In genomic region chr15:98555881-98556280, GRCm38 (mm10) we compare ENCODE assay signal across 34 mouse cellular contexts. TPM values are rescaled to one million over a fixed set of nuclear protein-coding genes. Genes with fewer than 3 reads are reported as not detected.
DNase-seq lines count a peak whose midpoint lies in the region; ATAC-seq lines count a peak whose summit lies in the region.
"Had no signal": no experiment of that assay in that cellular context is flagged by ENCODE, and none has a peak within 500 bp of the region (broad histone marks: within the 10 kb centered on the region; RNA-seq: fewer than 3 reads in every experiment).

No protein-coding gene starts in this region.

- H3K4me3 ChIP-seq in heart, embryonic 12.5 days = no peak overlapping the region
- H3K4me3 ChIP-seq: embryonic facial prominence, embryonic 15.5 days; forebrain, embryonic 12.5 days; heart, embryonic 13.5 days; left cerebral cortex, adult 2 months; limb, embryonic 13.5 days; liver, embryonic 12.5 days; midbrain, embryonic 13.5 days; neural tube, embryonic 13.5 days had no signal

- DNase-seq in heart, adult 18-20 months = peak; percentile 43 to 75
- peak; percentile 35 to 58 for DNase-seq in gastrocnemius, adult 8-10 months (ENCODE audit: low spot score in 2 of 2)
- DNase-seq in gastrocnemius, postnatal 25 days = peak; percentile 50
- peak; percentile 33 to 42 for DNase-seq in heart, postnatal 14 days
- DNase-seq in left cerebral cortex, adult 18-20 months (ENCODE audit: low spot score in 2 of 2) = no peak
- DNase-seq in retina, embryonic 14.5 days (ENCODE audit: low spot score) = no peak
- DNase-seq: adrenal gland, postnatal 25 days; cerebellum, adult 11-12 months; cerebellum, postnatal 14 days; forebrain, postnatal 0 days; kidney, adult 9 months; kidney, postnatal 10 days; liver, postnatal 0 days; right cerebral cortex, postnatal 25 days; spleen, adult 18-20 months; thymus, adult 18-20 months; thymus, postnatal 36 days had no signal

- no peak overlapping the region for H3K27ac ChIP-seq in heart, embryonic 12.5 days (ENCODE audit: poor library complexity, severe bottlenecking)
- H3K27ac ChIP-seq: embryonic facial prominence, embryonic 15.5 days; forebrain, embryonic 12.5 days; heart, embryonic 13.5 days; hindbrain, embryonic 14.5 days; left cerebral cortex, adult 2 months; limb, embryonic 13.5 days; liver, embryonic 12.5 days; macrophage; midbrain, embryonic 13.5 days; neural tube, embryonic 13.5 days had no signal

- WGBS in heart, embryonic 12.5 days = 90% methylated on average over 4 of the region's 4 CpGs

- H3K4me2 ChIP-seq in heart, embryonic 12.5 days = no peak overlapping the region
- H3K4me2 ChIP-seq: embryonic facial prominence, embryonic 15.5 days; forebrain, embryonic 12.5 days; heart, embryonic 13.5 days; hindbrain, embryonic 14.5 days; limb, embryonic 13.5 days; liver, embryonic 12.5 days; midbrain, embryonic 13.5 days; neural tube, embryonic 13.5 days had no signal

- H3K9ac ChIP-seq in heart, embryonic 12.5 days = no peak overlapping the region
- H3K9ac ChIP-seq: embryonic facial prominence, embryonic 15.5 days; forebrain, embryonic 12.5 days; forebrain, postnatal 0 days; heart, embryonic 13.5 days; hindbrain, embryonic 14.5 days; limb, embryonic 13.5 days; liver, embryonic 12.5 days; liver, postnatal 0 days; midbrain, embryonic 13.5 days; neural tube, embryonic 13.5 days had no signal

- no peak for ATAC-seq in heart, embryonic 12.5 days (ENCODE audit: insufficient number of reproducible peaks, low FRiP score)
- ATAC-seq: CD4-positive, CD25-positive, alpha-beta regulatory T cell, adult 4 months; forebrain, postnatal 0 days; intestine, postnatal 0 days; liver, embryonic 12.5 days; liver, postnatal 0 days; lung, postnatal 0 days; midbrain, embryonic 13.5 days had no signal

- H3K4me1 ChIP-seq in heart, embryonic 12.5 days (replicated peaks) = no peaks in the 10 kb centered on the region
- H3K4me1 ChIP-seq: embryonic facial prominence, embryonic 15.5 days; forebrain, embryonic 12.5 days; heart, embryonic 13.5 days; limb, embryonic 13.5 days; liver, embryonic 12.5 days; midbrain, embryonic 13.5 days; neural tube, embryonic 13.5 days had no signal

- H3K9me3 ChIP-seq in heart, embryonic 12.5 days (replicated peaks) = no peaks in the 10 kb centered on the region
- H3K9me3 ChIP-seq: embryonic facial prominence, embryonic 15.5 days; forebrain, embryonic 12.5 days; heart, embryonic 13.5 days; limb, embryonic 13.5 days; liver, embryonic 12.5 days; midbrain, embryonic 13.5 days; neural tube, embryonic 13.5 days had no signal

- intact Hi-C loops in heart, postnatal 14 days (cut with DNase I) = no loop called here

- no peaks in the 10 kb centered on the region for H3K27me3 ChIP-seq in heart, embryonic 12.5 days (replicated peaks)
- H3K27me3 ChIP-seq: embryonic facial prominence, embryonic 15.5 days; forebrain, embryonic 12.5 days; heart, embryonic 13.5 days; limb, embryonic 13.5 days; liver, embryonic 12.5 days; midbrain, embryonic 13.5 days; neural tube, embryonic 13.5 days had no signal

- H3K36me3 ChIP-seq in heart, embryonic 12.5 days = peaks cover 69% of the 10 kb centered on the region

RNA-seq across cellular contexts. Expression of gene Ccnt1, which starts 14.8 kb away (rescaled TPM):
- 10 to 100 TPM; 26.3 to 31.2 TPM for total RNA-seq in heart, adult 18-20 months (2021)
- polyA plus RNA-seq in heart, embryonic 12.5 days (2016; fragmentation: Nextera tagmentation; extraction: Ambion mirVana) = 37.9 and 39.5 TPM in 2 replicates
- total RNA-seq in gastrocnemius, adult 8-10 months (2022) = 10 to 100 TPM; 14.3 to 19.4 (median 15.7) TPM
- total RNA-seq in gastrocnemius, postnatal 25 days (2021) = 10 to 100 TPM; 17.3 to 21.1 TPM
- 10 to 100 TPM; 32.8 to 42.6 TPM for total RNA-seq in heart, postnatal 14 days (2021)
- 10 to 100 TPM; 40.4 to 46.0 TPM for total RNA-seq in left cerebral cortex, adult 18-20 months (2021)

RNA-seq across cellular contexts. Expression of gene 4930415O20Rik, which starts 14.9 kb away (rescaled TPM):
- total RNA-seq in heart, adult 18-20 months (2021) = 1 to 10 TPM; 2.5 to 2.8 TPM
- not detected in 2 replicates for polyA plus RNA-seq in heart, embryonic 12.5 days (2016; fragmentation: Nextera tagmentation; extraction: Ambion mirVana)
- under 1 TPM in 1 of 4 experiments, not detected in 3; 0.63 TPM for total RNA-seq in gastrocnemius, adult 8-10 months (2022)
- total RNA-seq in gastrocnemius, postnatal 25 days (2021) = under 1 TPM in 1 of 2 experiments, not detected in 1; 0.74 TPM
- total RNA-seq in heart, postnatal 14 days (2021) = under 1 TPM; 0.88 to 0.93 TPM
- not detected for total RNA-seq in left cerebral cortex, adult 18-20 months (2021)
- total RNA-seq: adrenal gland, postnatal 25 days; forebrain, postnatal 0 days; left cerebral cortex, adult 2 months; left cerebral cortex, postnatal 25 days; megakaryocyte-erythroid progenitor cell, adult 5-6 weeks had no signal
- polyA plus RNA-seq: CD4-positive, CD25-positive, alpha-beta regulatory T cell, adult 4 months; cortical plate, adult 2 months; forebrain, embryonic 12.5 days; hindbrain, embryonic 14.5 days; intestine, postnatal 0 days; limb, embryonic 13.5 days; liver, embryonic 12.5 days; liver, postnatal 0 days; macrophage; midbrain, embryonic 13.5 days; neural tube, embryonic 13.5 days had no signal

RNA-seq across cellular contexts. Expression of gene Kansl2, which starts 21.8 kb away (rescaled TPM):
- total RNA-seq in heart, adult 18-20 months (2021) = 10 to 100 TPM; 73.5 to 85.8 TPM
- polyA plus RNA-seq in heart, embryonic 12.5 days (2016; fragmentation: Nextera tagmentation; extraction: Ambion mirVana) = 95.9 and 99.7 TPM in 2 replicates
- total RNA-seq in gastrocnemius, adult 8-10 months (2022) = 10 to 100 TPM; 65.5 to 72.7 (median 69.8) TPM
- total RNA-seq in gastrocnemius, postnatal 25 days (2021) = 10 to 100 TPM; 55.8 to 57.9 TPM
- 10 to 100 TPM; 78.4 to 82.2 TPM for total RNA-seq in heart, postnatal 14 days (2021)
- 10 to 100 TPM; 58.2 to 59.7 TPM for total RNA-seq in left cerebral cortex, adult 18-20 months (2021)

RNA-seq across cellular contexts. Expression of gene Adcy6, which starts 54.0 kb away (rescaled TPM):
- 100 to 1,000 TPM; 141 to 148 TPM for total RNA-seq in heart, adult 18-20 months (2021)
- polyA plus RNA-seq in heart, embryonic 12.5 days (2016; fragmentation: Nextera tagmentation; extraction: Ambion mirVana) = 46.7 and 46.8 TPM in 2 replicates
- total RNA-seq in gastrocnemius, adult 8-10 months (2022) = 10 to 100 TPM; 13.4 to 21.4 (median 19.1) TPM
- total RNA-seq in gastrocnemius, postnatal 25 days (2021) = 10 to 100 TPM; 19.0 to 32.3 TPM
- 100 to 1,000 TPM; 199 to 209 TPM for total RNA-seq in heart, postnatal 14 days (2021)
- total RNA-seq in left cerebral cortex, adult 18-20 months (2021) = 10 to 100 TPM; 45.8 to 49.7 TPM

Comparison
In these comparisons a context has a peak if more than half of its experiments do, and no peak if none do; other contexts are left out.
1. DNase-seq: peak in heart, adult 18-20 months (2 of 2), gastrocnemius, adult 8-10 months (2 of 2), gastrocnemius, postnatal 25 days (single experiment) and heart, postnatal 14 days (2 of 2); none in left cerebral cortex, adult 18-20 months (0 of 2) and retina, embryonic 14.5 days (single experiment).